Mouse (Mus musculus): ENCODE measurements around the gene Gm9821. TPM values are rescaled to one million over a fixed set of nuclear protein-coding genes. Genes with fewer than 3 reads are reported as not detected.

Gm9821 gene
- polyA plus RNA-seq, 1 experiment from 2014 or later = 1.1 TPM

- Histone ChIP-seq H3K4me3 (ENCODE audit: low read depth, low read length) (peak within 1 kb of the TSS; percentile 77), H3K9me3 (ENCODE audit: low read depth, low read length) (no peaks in the 10 kb centered on the region), H3K27me3 (ENCODE audit: insufficient read depth, low read length) (no peaks in the 10 kb centered on the region), H3K36me3 (ENCODE audit: insufficient read depth) (peaks cover 54% of the 10 kb centered on the region), H3K4me1 (ENCODE audit: insufficient read depth) (peaks cover 11% of the 10 kb centered on the region), H3K4me2 (peak within 1 kb of the TSS; percentile 90), H3K27ac (ENCODE audit: low read depth) (peak within 1 kb of the TSS; percentile 98), H3K9ac (peak within 1 kb of the TSS; percentile 96)
- ATAC-seq (ENCODE audit: insufficient read depth) = 0 out of 2 replicates have a peak, but pooled peaks have one; percentile 0
- no peak for TF ChIP-seq CTCF (IDR thresholded peaks at IDR 0.05; ENCODE audit: low read depth)
- 3% methylated on average over 16 of the region's 16 CpGs for WGBS
- DNase-seq = peak; percentile 67
Observed at GRCm38 (mm10) chr2:91932160-91932711, 13.3 kb upstream of the Gm9821 start, which contains the start of gene Mdk. Gene Mdk (minus strand): TSS chr2:91932297.

- Histone ChIP-seq H3K36me3 (ENCODE audit: insufficient read depth) (peaks cover 60% of the 10 kb centered on the region), H3K4me2 (peak overlapping the region; percentile 90), H3K27me3 (ENCODE audit: insufficient read depth, low read length) (no peaks in the 10 kb centered on the region), H3K4me3 (ENCODE audit: low read depth, low read length) (peak overlapping the region; percentile 77; the same call in 1 of the 2 replicates), H3K9ac (peak overlapping the region; percentile 96), H3K9me3 (ENCODE audit: low read depth, low read length) (no peaks in the 10 kb centered on the region), H3K4me1 (ENCODE audit: insufficient read depth) (peaks cover 11% of the 10 kb centered on the region), H3K27ac (ENCODE audit: low read depth) (peak overlapping the region; percentile 98)
- ATAC-seq (ENCODE audit: insufficient read depth) (no peak), DNase-seq (no peak)
- TF ChIP-seq CTCF (IDR thresholded peaks at IDR 0.05; ENCODE audit: low read depth) = no peak
- 17% methylated on average over 6 of the region's 6 CpGs for WGBS
Observed at GRCm38 (mm10) chr2:91932737-91933350, 12.7 kb upstream of the Gm9821 start.

- WGBS = 47% methylated on average over 9 of the region's 9 CpGs
- ATAC-seq (ENCODE audit: insufficient read depth) (no peak), DNase-seq (no peak)
- H3K36me3 ChIP-seq (ENCODE audit: insufficient read depth) = peaks cover 63% of the 10 kb centered on the region
- no peak for TF ChIP-seq CTCF (IDR thresholded peaks at IDR 0.05; ENCODE audit: low read depth)
- no peaks in the 10 kb centered on the region for H3K27me3 ChIP-seq (ENCODE audit: insufficient read depth, low read length)
- no peak overlapping the region for H3K4me3 ChIP-seq (ENCODE audit: low read depth, low read length)
- 0 out of 2 replicates have a peak overlapping the region, but pooled peaks have one; percentile 38 for H3K27ac ChIP-seq (ENCODE audit: low read depth)
- H3K4me1 ChIP-seq (ENCODE audit: insufficient read depth) = peaks cover 11% of the 10 kb centered on the region
- no peaks in the 10 kb centered on the region for H3K9me3 ChIP-seq (ENCODE audit: low read depth, low read length)
- no peak overlapping the region for H3K9ac ChIP-seq
- H3K4me2 ChIP-seq = no peak overlapping the region
Observed at GRCm38 (mm10) chr2:91933471-91933870, 12.0 kb upstream of the Gm9821 start.

- TF ChIP-seq CTCF (IDR thresholded peaks at IDR 0.05; ENCODE audit: low read depth) = no peak
- H3K36me3 ChIP-seq (ENCODE audit: insufficient read depth) = peaks cover 64% of the 10 kb centered on the region
- no peak for ATAC-seq (ENCODE audit: insufficient read depth)
Observed at GRCm38 (mm10) chr2:91934016-91934415, 11.5 kb upstream of the Gm9821 start.

GRCm38 (mm10) chr2:91934826-91935525 is 10.5 kb upstream of the Gm9821 start:
- Histone ChIP-seq H3K9ac (no peak overlapping the region), H3K4me3 (ENCODE audit: low read depth, low read length) (no peak overlapping the region), H3K4me1 (ENCODE audit: insufficient read depth) (peaks cover 11% of the 10 kb centered on the region), H3K27me3 (ENCODE audit: insufficient read depth, low read length) (no peaks in the 10 kb centered on the region), H3K4me2 (no peak overlapping the region), H3K27ac (ENCODE audit: low read depth) (no peak overlapping the region), H3K36me3 (ENCODE audit: insufficient read depth) (peaks cover 69% of the 10 kb centered on the region), H3K9me3 (ENCODE audit: low read depth, low read length) (no peaks in the 10 kb centered on the region)
- no peak for ATAC-seq (ENCODE audit: insufficient read depth)
- TF ChIP-seq CTCF (IDR thresholded peaks at IDR 0.05; ENCODE audit: low read depth) = no peak
- no peak for DNase-seq
- 86% methylated on average over 9 of the region's 9 CpGs for WGBS

More at GRCm38 (mm10) chr2:91934016-91934415, 11.5 kb upstream of the Gm9821 start:
- no peak overlapping the region for H3K27ac ChIP-seq (ENCODE audit: low read depth)
- 37% methylated on average over 8 of the region's 8 CpGs for WGBS
- no peak overlapping the region for H3K4me2 ChIP-seq
- H3K9me3 ChIP-seq (ENCODE audit: low read depth, low read length) = no peaks in the 10 kb centered on the region
- H3K9ac ChIP-seq = no peak overlapping the region
- H3K27me3 ChIP-seq (ENCODE audit: insufficient read depth, low read length) = no peaks in the 10 kb centered on the region
- H3K4me1 ChIP-seq (ENCODE audit: insufficient read depth) = peaks cover 11% of the 10 kb centered on the region
- no peak overlapping the region for H3K4me3 ChIP-seq (ENCODE audit: low read depth, low read length)
- no peak for DNase-seq

- Histone ChIP-seq H3K27ac (ENCODE audit: low read depth) (no peak overlapping the region), H3K4me3 (ENCODE audit: low read depth, low read length) (no peak overlapping the region), H3K4me1 (ENCODE audit: insufficient read depth) (peaks cover 11% of the 10 kb centered on the region), H3K4me2 (no peak overlapping the region), H3K9ac (no peak overlapping the region), H3K27me3 (ENCODE audit: insufficient read depth, low read length) (no peaks in the 10 kb centered on the region), H3K36me3 (ENCODE audit: insufficient read depth) (peaks cover 81% of the 10 kb centered on the region), H3K9me3 (ENCODE audit: low read depth, low read length) (no peaks in the 10 kb centered on the region)
- DNase-seq (no peak), ATAC-seq (ENCODE audit: insufficient read depth) (no peak)
- WGBS = 91% methylated on average over 7 of the region's 7 CpGs
- no peak for TF ChIP-seq CTCF (IDR thresholded peaks at IDR 0.05; ENCODE audit: low read depth)
Observed at GRCm38 (mm10) chr2:91936154-91936553, 9.3 kb upstream of the Gm9821 start.
